ENCODE assay signal across 8 mouse cellular contexts in genomic region chr12:80885301-80886288, GRCm38 (mm10). TPM values are rescaled to one million over a fixed set of nuclear protein-coding genes. Genes with fewer than 3 reads are reported as not detected.
A peak's percentile ranks its signal among the peaks of the same experiment; 100 is the strongest.
DNase-seq lines count a peak whose midpoint lies in the region; ATAC-seq and TF ChIP-seq lines count a peak whose summit lies in the region.

No protein-coding gene starts in this region.

- H3K36me3 ChIP-seq in intestine, embryonic 15.5 days, result no peaks in the 10 kb centered on the region
- peaks cover 4% of the 10 kb centered on the region; the same call in 1 of the 2 replicates for H3K36me3 ChIP-seq in liver, embryonic 15.5 days (replicated peaks)
- no peaks in the 10 kb centered on the region for H3K36me3 ChIP-seq in small intestine, adult 2 months (ENCODE audit: control insufficient read depth, insufficient read depth, low read length)

- ATAC-seq in activated CD4-positive, CD25-positive, alpha-beta regulatory T cell, adult 4 months, result peak; percentile 62
- peak; percentile 60 for ATAC-seq in intestine, embryonic 15.5 days
- ATAC-seq in liver, embryonic 15.5 days (ENCODE audit: insufficient read depth), result no peak
- no peak for ATAC-seq in monocyte, adult 5-6 weeks (replicated peaks; ENCODE audit: insufficient number of reproducible peaks, low FRiP score, low TSS enrichment, poor library complexity, severe bottlenecking)
- no peak for ATAC-seq in erythroblast, adult 5-6 weeks (replicated peaks; ENCODE audit: low FRiP score, poor library complexity, severe bottlenecking)

- TF ChIP-seq POLR2A in small intestine, adult 2 months (IDR thresholded peaks at IDR 0.05; ENCODE audit: low read depth, low read length), result no peak

- H3K9me3 ChIP-seq in intestine, embryonic 15.5 days, result no peaks in the 10 kb centered on the region
- no peaks in the 10 kb centered on the region for H3K9me3 ChIP-seq in liver, embryonic 15.5 days (replicated peaks)

- no peak for TF ChIP-seq CTCF in small intestine, adult 2 months (IDR thresholded peaks at IDR 0.05; ENCODE audit: extremely low read depth, insufficient read length, insufficient replicate concordance, low read depth, low read length)

- DNase-seq in 3T3-L1 (ENCODE audit: low read depth, low spot score), result peak; percentile 95
- peak; percentile 32 for DNase-seq in gastrocnemius, postnatal 10 days

- H3K9ac ChIP-seq in intestine, embryonic 15.5 days, result no peak overlapping the region
- no peak overlapping the region for H3K9ac ChIP-seq in liver, embryonic 15.5 days

- H3K4me3 ChIP-seq in intestine, embryonic 15.5 days (replicated peaks), result 0 out of 2 replicates have a peak overlapping the region, but pooled peaks have one; percentile 7
- H3K4me3 ChIP-seq in liver, embryonic 15.5 days (replicated peaks), result no peak overlapping the region; the same call in 1 of the 2 replicates
- H3K4me3 ChIP-seq in small intestine, adult 2 months (ENCODE audit: low read depth, low read length), result no peak overlapping the region

- 31% methylated on average over 15 of the region's 15 CpGs for WGBS in intestine, embryonic 15.5 days
- 19% methylated on average over 15 of the region's 15 CpGs for WGBS in liver, embryonic 15.5 days (ENCODE audit: insufficient replicate concordance)
- WGBS in small intestine, adult 2 months, result 40% methylated on average over 15 of the region's 15 CpGs

- peak overlapping the region; percentile 39 for H3K4me2 ChIP-seq in intestine, embryonic 15.5 days (replicated peaks)
- H3K4me2 ChIP-seq in liver, embryonic 15.5 days, result peak overlapping the region; percentile 45

- peak overlapping the region; percentile 48 for H3K27ac ChIP-seq in intestine, embryonic 15.5 days
- no peak overlapping the region for H3K27ac ChIP-seq in liver, embryonic 15.5 days (replicated peaks)
- peak overlapping the region; percentile 44 for H3K27ac ChIP-seq in small intestine, adult 2 months (ENCODE audit: insufficient read depth, low read depth, low read length)

- peaks cover 20% of the 10 kb centered on the region for H3K4me1 ChIP-seq in intestine, embryonic 15.5 days (replicated peaks)
- H3K4me1 ChIP-seq in liver, embryonic 15.5 days (replicated peaks), result peaks cover 19% of the 10 kb centered on the region
- peaks cover 7% of the 10 kb centered on the region; the same call in 1 of the 2 replicates for H3K4me1 ChIP-seq in small intestine, adult 2 months (ENCODE audit: control insufficient read depth, insufficient read depth, insufficient read length, low read length)

- no peaks in the 10 kb centered on the region for H3K27me3 ChIP-seq in intestine, embryonic 15.5 days (replicated peaks)
- H3K27me3 ChIP-seq in liver, embryonic 15.5 days, result no peaks in the 10 kb centered on the region
- no peaks in the 10 kb centered on the region for H3K27me3 ChIP-seq in small intestine, adult 2 months (ENCODE audit: control insufficient read depth, insufficient read depth, low read length)

RNA-seq across cellular contexts. Expression of gene Srsf5, which starts 59.7 kb away (rescaled TPM):
- polyA plus RNA-seq in activated CD4-positive, CD25-positive, alpha-beta regulatory T cell, adult 4 months (2017; shearing (Covaris generic)), result 100 to 1,000 TPM; 438 to 465 TPM
- 100 to 1,000 TPM; 157 to 190 TPM for total RNA-seq in gastrocnemius, postnatal 10 days (2021)
- polyA plus RNA-seq in intestine, embryonic 15.5 days (2015; fragmentation: Nextera tagmentation; extraction: Ambion mirVana), result 515 and 607 TPM in 2 replicates
- polyA plus RNA-seq in liver, embryonic 15.5 days (2015; fragmentation: Nextera tagmentation; extraction: Ambion mirVana), result 283 and 287 TPM in 2 replicates
- polyA plus RNA-seq in small intestine, adult 2 months (2012; rRNA removed), result 90.3 and 250 TPM in 2 replicates
- 2,019 to 2,319 TPM (median 2,246 TPM) in 3 replicates for total RNA-seq in monocyte, adult 5-6 weeks (2017)
- total RNA-seq in erythroblast, adult 5-6 weeks (2015; ENCODE audit: low replicate concordance), result 231 and 263 TPM in 2 replicates
- 732 and 764 TPM in 2 replicates for total RNA-seq in erythroblast, adult 5-6 weeks (2017; ENCODE audit: low replicate concordance)

Comparison
In these comparisons a context has a peak if more than half of its experiments do, and no peak if none do; other contexts are left out.
1. ATAC-seq: peak in activated CD4-positive, CD25-positive, alpha-beta regulatory T cell, adult 4 months (single experiment) and intestine, embryonic 15.5 days (single experiment); none in liver, embryonic 15.5 days (single experiment), monocyte, adult 5-6 weeks (single experiment) and erythroblast, adult 5-6 weeks (single experiment).